Mouse (Mus musculus) liver, postnatal 0 days (tissue): ENCODE measurements around the gene Eif1b. TPM values are rescaled to one million over a fixed set of nuclear protein-coding genes. Genes with fewer than 3 reads are reported as not detected.

Experiments
- ATAC-seq: fragments of 200-750 bp; cut with Nextera tagmentation; 2 replicates; pipeline ENCODE4 v1.8.0; 2017; ENCODE audit warnings: mild to moderate bottlenecking, moderate library complexity
- DNase-seq: peaks from one replicate; pipeline ENCODE4 v3.0.0-alpha.2; 2016
- H3K27ac ChIP-seq: fragments of 300-500 bp; sonication (generic); 2 replicates; pipeline ENCODE4 v1.5.1; 2014; ENCODE audit warnings: antibody characterized with exemption, moderate library complexity, mild to moderate bottlenecking, low read depth
- H3K27me3 ChIP-seq: fragments of 300-500 bp; sonication (generic); 2 replicates; pipeline ENCODE4 v1.6.1; 2014; ENCODE audit warnings: low read length, control low read depth, mixed read lengths; ENCODE audit not compliant: insufficient read depth
- H3K36me3 ChIP-seq: fragments of 300-500 bp; sonication (generic); replicated peaks from 2 replicates; pipeline ENCODE4 v1.6.1; 2014; ENCODE audit warnings: mild to moderate bottlenecking, control low read depth, low read length, moderate library complexity, mixed read lengths; ENCODE audit not compliant: insufficient read depth
- H3K4me1 ChIP-seq: fragments of 300-500 bp; sonication (generic); 2 replicates; pipeline ENCODE4 v1.6.1; 2014; ENCODE audit warnings: antibody characterized with exemption, mild to moderate bottlenecking, control low read depth; ENCODE audit not compliant: insufficient read depth
- H3K4me2 ChIP-seq: fragments of 300-500 bp; sonication (generic); 2 replicates; pipeline ENCODE4 v1.6.1; 2014; ENCODE audit warnings: low read depth, mild to moderate bottlenecking, low read length, moderate library complexity, mixed read lengths
- H3K4me3 ChIP-seq: fragments of 300-500 bp; sonication (generic); 2 replicates; pipeline ENCODE4 v1.5.1; 2014; ENCODE audit warnings: low read depth, low read length
- H3K9ac ChIP-seq: fragments of 300-500 bp; sonication (generic); replicated peaks from 2 replicates; pipeline ENCODE4 v1.6.1; 2014; ENCODE audit warnings: mild to moderate bottlenecking, moderate library complexity
- H3K9me3 ChIP-seq: fragments of 300-500 bp; sonication (generic); 2 replicates; pipeline ENCODE4 v1.6.1; 2016; ENCODE audit warnings: mild to moderate bottlenecking, control low read depth, low read length, mixed read lengths
- CTCF ChIP-seq: sonication (generic); IDR thresholded peaks from 2 replicates; pipeline ENCODE4 v1.5.1; 2016; ENCODE audit warnings: antibody characterized with exemption, low read depth
- EP300 ChIP-seq: IDR thresholded peaks from 2 replicates; pipeline ENCODE4 v1.6.1; 2016; ENCODE audit warnings: antibody characterized with exemption, low read depth, mild to moderate bottlenecking
- WGBS: fragments of 180-500 bp; shearing (Covaris S2); extraction: QIAGEN DNeasy Blood & Tissue Kit; methylation state at CpG from one replicate; pipeline ENCODE4 v1.1.7; 2014; ENCODE audit not compliant: insufficient replicate concordance; 5-methylcytosine and 5-hydroxymethylcytosine counted together
- polyA plus RNA-seq: library from polyadenylated mRNA; unstranded; fragments of >200 nt; fragmentation: Nextera tagmentation; extraction: Ambion mirVana; gene quantifications from 2 replicates; pipeline ENCODE4 v1.2.1, GENCODE M21; 2015

Gene Eif1b
- polyA plus RNA-seq, 1 experiment from 2014 or later = 50.4 TPM

GRCm38 (mm10) chr9:120541411-120541810 lies 49.4 kb downstream of the Eif1b start:
- DNase-seq (no peak), ATAC-seq (no peak)
- no peak for TF ChIP-seq EP300
- no peak for TF ChIP-seq CTCF
- H3K4me2 ChIP-seq = no peak overlapping the region
- peaks cover 40% of the 10 kb centered on the region for H3K27me3 ChIP-seq
- H3K4me3 ChIP-seq = no peak overlapping the region
- no peak overlapping the region for H3K9ac ChIP-seq
- no peaks in the 10 kb centered on the region for H3K9me3 ChIP-seq
- H3K27ac ChIP-seq = no peak overlapping the region
- whole genome bisulfite sequencing = 0% methylated on average over 1 of the region's 2 CpGs
- peaks cover 11% of the 10 kb centered on the region; the same call in 1 of the 2 replicates for H3K4me1 ChIP-seq
- H3K36me3 ChIP-seq = no peaks in the 10 kb centered on the region

GRCm38 (mm10) chr9:120542241-120542640 lies 50.2 kb downstream of the Eif1b start:
- Histone ChIP-seq H3K9ac (no peak overlapping the region), H3K36me3 (no peaks in the 10 kb centered on the region), H3K4me1 (peaks cover 11% of the 10 kb centered on the region; the same call in 1 of the 2 replicates), H3K4me3 (no peak overlapping the region), H3K4me2 (no peak overlapping the region), H3K9me3 (no peaks in the 10 kb centered on the region), H3K27me3 (peaks cover 40% of the 10 kb centered on the region), H3K27ac (no peak overlapping the region)
- WGBS = 24% methylated on average over 6 of the region's 6 CpGs
- DNase-seq (no peak), ATAC-seq (no peak)
- TF ChIP-seq EP300 = no peak
- TF ChIP-seq CTCF = no peak

Other genes with a start within 250 kb of the Eif1b start
- 0.09 TPM in 1 of 2 replicates, not detected in the other for gene Myrip, start 190.7 kb upstream of the Eif1b start, polyA plus RNA-seq
- gene Entpd3, start 47.6 kb downstream of the Eif1b start, polyA plus RNA-seq = 0.05 TPM in 1 of 2 replicates, not detected in the other
- 422 and 441 TPM in 2 replicates for gene Rpl14, start 79.2 kb downstream of the Eif1b start, polyA plus RNA-seq